ENCODE assay signal across 22 mouse cellular contexts in the genomic region with DNA sequence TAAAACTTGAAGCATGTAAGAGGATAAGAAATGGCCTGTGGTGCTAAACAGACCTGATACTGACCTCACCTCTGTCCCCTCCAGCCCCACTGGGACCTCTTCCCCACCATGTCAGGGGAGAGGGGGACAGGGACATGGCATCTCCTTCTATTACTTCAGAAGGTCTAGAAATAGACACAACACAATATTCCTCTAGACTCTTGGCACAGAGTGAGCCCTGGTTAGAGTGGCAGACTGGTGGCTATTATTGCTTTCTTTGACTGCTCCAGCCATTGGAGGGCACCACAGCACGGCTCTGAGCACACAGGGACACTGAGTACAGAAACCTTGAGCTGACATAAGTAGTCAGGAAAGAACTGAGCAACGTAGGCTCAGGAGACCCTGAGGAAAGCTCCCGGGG.
"Had no signal": no experiment of that assay in that cellular context is flagged by ENCODE, and none has a peak within 500 bp of the region (broad histone marks: within the 10 kb centered on the region; RNA-seq: fewer than 3 reads in every experiment).

No protein-coding gene starts in this region.

- DNase-seq: kidney, postnatal 25 days; left cerebral cortex, postnatal 4 days; lung, adult 18-20 months; lung, postnatal 10 days; lung, postnatal 36 days; retina, postnatal 1 day; right cerebral cortex, postnatal 25 days; spleen, adult 18-20 months; thymus, postnatal 25 days had no signal

- H3K27ac ChIP-seq: kidney, postnatal 0 days; limb, embryonic 12.5 days; limb, embryonic 15.5 days; liver, embryonic 12.5 days; liver, embryonic 15.5 days; lung, embryonic 15.5 days; midbrain, embryonic 13.5 days; neural tube, embryonic 13.5 days; stomach, embryonic 15.5 days had no signal

- H3K4me3 ChIP-seq: limb, embryonic 12.5 days; limb, embryonic 15.5 days; liver, embryonic 12.5 days; liver, embryonic 15.5 days; lung, embryonic 15.5 days; megakaryocyte, embryonic 14.5 days; midbrain, embryonic 10.5 days; midbrain, embryonic 13.5 days; myocyte; neural tube, embryonic 13.5 days; stomach, embryonic 15.5 days had no signal

- H3K27me3 ChIP-seq: limb, embryonic 12.5 days; limb, embryonic 15.5 days; liver, embryonic 12.5 days; liver, embryonic 15.5 days; lung, embryonic 15.5 days; megakaryocyte, embryonic 14.5 days; neural tube, embryonic 13.5 days; stomach, embryonic 15.5 days had no signal

- H3K36me3 ChIP-seq: liver, embryonic 12.5 days; liver, embryonic 15.5 days; lung, embryonic 15.5 days; midbrain, embryonic 13.5 days; neural tube, embryonic 13.5 days; stomach, embryonic 15.5 days had no signal

- ATAC-seq: liver, embryonic 12.5 days; midbrain, embryonic 13.5 days; midbrain, embryonic 16.5 days had no signal

- H3K9ac ChIP-seq: limb, embryonic 12.5 days; limb, embryonic 15.5 days; liver, embryonic 12.5 days; liver, embryonic 15.5 days; lung, embryonic 15.5 days; midbrain, embryonic 13.5 days; neural tube, embryonic 13.5 days; stomach, embryonic 15.5 days had no signal

- H3K4me1 ChIP-seq: liver, embryonic 12.5 days; liver, embryonic 15.5 days; lung, embryonic 15.5 days; megakaryocyte, embryonic 14.5 days; midbrain, embryonic 13.5 days; stomach, embryonic 15.5 days had no signal

- H3K9me3 ChIP-seq: limb, embryonic 12.5 days; limb, embryonic 15.5 days; liver, embryonic 12.5 days; liver, embryonic 15.5 days; lung, embryonic 15.5 days; megakaryocyte, embryonic 14.5 days; midbrain, embryonic 10.5 days; midbrain, embryonic 13.5 days; neural tube, embryonic 13.5 days; stomach, embryonic 15.5 days had no signal

- H3K4me2 ChIP-seq: limb, embryonic 12.5 days; limb, embryonic 15.5 days; liver, embryonic 12.5 days; liver, embryonic 15.5 days; lung, embryonic 15.5 days; midbrain, embryonic 13.5 days; neural tube, embryonic 13.5 days; stomach, embryonic 15.5 days had no signal
